Mouse (Mus musculus) cerebellum, adult 2 months (tissue): Measurements from ENCODE around the gene Crlf2.

Source experiments
- CTCF ChIP-seq: fragments of 200-500 bp; IDR thresholded peaks from 2 replicates; pipeline ENCODE4 v1.5.1; 2011; ENCODE audit warnings: low read depth, mild to moderate bottlenecking, control low read depth, low read length, moderate library complexity, borderline replicate concordance; ENCODE audit not compliant: insufficient read depth
- POLR2A ChIP-seq: fragments of 200-500 bp; IDR thresholded peaks from 2 replicates; pipeline ENCODE4 v1.6.1; 2011; ENCODE audit warnings: low read length, control low read depth, borderline replicate concordance; ENCODE audit not compliant: insufficient read depth

DNA sequence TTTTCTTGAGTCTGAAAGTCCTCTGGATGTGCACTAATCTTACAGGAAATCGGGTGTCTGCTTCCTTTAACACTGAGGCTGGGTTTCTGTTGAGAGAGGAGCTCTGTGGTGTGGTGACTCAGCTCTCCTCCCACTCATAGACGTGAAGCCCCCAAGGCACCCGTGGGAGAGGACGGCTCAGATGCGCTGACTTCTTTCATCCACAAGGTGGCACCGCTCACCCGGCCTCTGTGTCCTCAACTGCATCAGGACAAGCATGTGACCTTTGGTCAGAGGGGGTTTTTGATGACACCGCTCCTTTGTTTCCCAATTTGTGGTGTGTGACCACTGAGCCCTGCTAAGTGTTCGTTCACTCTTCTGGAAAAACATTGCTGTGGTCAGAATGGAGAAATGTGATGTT, 10.1 kb downstream of the Crlf2 start:
- TF ChIP-seq POLR2A, result no peak
- peak; percentile 50; the same call in 1 of the 2 replicates for TF ChIP-seq CTCF
